Mouse (Mus musculus) spleen, embryonic (tissue): Measurements from ENCODE around the gene Capn10.
"Not testable (repeated sequence)": the region's sequence is repeated elsewhere in the genome, so short reads cannot be mapped to it uniquely, and the experiment has no call there.

Source experiments
- CTCF ChIA-PET: fragments of 350-600 bp; sonication (Branson Sonifier 250); formaldehyde crosslinking; loops from one replicate; lab custom pipeline; 2022; lab: Charles Lee

Gene Capn10

DNA sequence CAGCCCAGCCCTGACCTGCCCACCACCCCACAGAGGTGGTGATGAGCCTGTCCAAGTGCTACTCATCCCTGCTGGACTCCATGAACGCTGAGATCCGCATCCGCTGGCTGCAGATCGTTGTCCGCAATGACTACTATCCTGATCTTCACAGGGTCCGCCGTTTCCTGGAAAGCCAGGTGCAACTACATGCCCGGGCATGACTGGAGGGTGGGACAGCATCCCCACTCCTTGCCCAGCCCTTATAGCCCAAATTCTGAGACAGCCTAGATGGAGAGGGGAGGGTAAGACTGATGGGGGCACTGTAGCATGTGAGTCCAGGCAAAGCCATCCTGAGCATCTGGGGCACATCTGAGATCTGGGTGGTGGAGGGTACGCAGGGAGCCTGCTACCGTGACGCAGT lies 15.0 kb upstream of the Capn10 start:
- CTCF ChIA-PET = no interaction called here

- CTCF ChIA-PET = no interaction called here
Observed at GRCm38 (mm10) chr1:92919775-92920174, 14.4 kb upstream of the Capn10 start.

- CTCF ChIA-PET = no interaction called here
Observed at GRCm38 (mm10) chr1:92920474-92921200, 13.5 kb upstream of the Capn10 start.

DNA sequence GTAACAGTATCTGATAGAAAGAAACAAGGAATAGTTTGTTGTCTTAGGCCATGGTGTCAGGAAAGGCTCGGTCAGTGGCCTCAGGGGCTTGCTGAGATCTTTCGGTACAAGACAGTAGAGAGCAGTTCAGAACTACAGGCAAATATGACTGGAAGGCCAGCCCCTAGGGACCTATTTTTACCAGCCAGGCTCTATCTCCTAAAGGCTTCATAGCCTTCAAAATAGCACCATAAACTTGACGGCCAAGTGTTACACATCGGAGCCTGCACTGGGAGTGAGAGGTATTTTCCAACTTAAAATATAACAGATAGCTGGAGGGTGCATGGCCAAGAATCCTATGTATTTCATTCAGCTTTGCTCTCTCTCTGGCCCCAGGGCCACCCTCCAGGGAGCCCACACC lies 12.7 kb upstream of the Capn10 start:
- CTCF ChIA-PET = no interaction called here

GRCm38 (mm10) chr1:92930171-92930706 lies 3.9 kb upstream of the Capn10 start:
- CTCF ChIA-PET = no interaction called here

GRCm38 (mm10) chr1:92933611-92934010 lies 565 bp upstream of the Capn10 start:
- CTCF ChIA-PET = interaction anchor here (2.3 kb wide), 1 partner anchor 26 kb away, joined by 6 read pairs; no protein-coding TSS in a partner anchor

- CTCF ChIA-PET = interaction anchor here (0.6 to 2.3 kb wide), 2 partner anchors 27 to 79 kb away, joined by 4 to 6 read pairs; no protein-coding TSS in a partner anchor
Observed at GRCm38 (mm10) chr1:92935054-92935962, 1.1 kb downstream of the Capn10 start.

DNA sequence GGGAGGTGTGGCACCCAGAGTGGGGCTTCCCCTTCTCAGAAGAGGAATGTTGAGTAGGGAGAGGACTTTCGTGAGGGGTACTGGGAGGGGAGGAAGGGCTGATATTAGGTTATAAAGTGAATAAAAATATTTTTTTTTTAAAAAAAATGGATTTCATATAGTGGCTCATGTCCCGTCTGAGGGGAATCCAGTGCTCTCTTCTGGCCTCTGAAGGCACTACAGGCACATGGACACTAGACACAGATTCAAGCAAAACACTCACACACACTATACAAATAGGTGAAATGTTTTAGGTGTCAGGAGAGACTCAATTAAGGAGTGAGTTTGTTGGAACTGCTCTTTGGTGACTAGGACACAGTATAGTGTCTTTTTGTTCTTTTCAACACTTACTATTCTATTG lies 1.8 kb downstream of the Capn10 start:
- CTCF ChIA-PET = interaction anchor here (0.6 kb wide), 1 partner anchor 78 kb away, joined by 4 read pairs; no protein-coding TSS in a partner anchor

- CTCF ChIA-PET = no interaction called here
Observed at GRCm38 (mm10) chr1:92936467-92936866, 2.3 kb downstream of the Capn10 start.

- CTCF ChIA-PET = no interaction called here
Observed at GRCm38 (mm10) chr1:92937797-92938196, 3.6 kb downstream of the Capn10 start.

GRCm38 (mm10) chr1:92939746-92940145 lies 5.6 kb downstream of the Capn10 start:
- CTCF ChIA-PET = no interaction called here

DNA sequence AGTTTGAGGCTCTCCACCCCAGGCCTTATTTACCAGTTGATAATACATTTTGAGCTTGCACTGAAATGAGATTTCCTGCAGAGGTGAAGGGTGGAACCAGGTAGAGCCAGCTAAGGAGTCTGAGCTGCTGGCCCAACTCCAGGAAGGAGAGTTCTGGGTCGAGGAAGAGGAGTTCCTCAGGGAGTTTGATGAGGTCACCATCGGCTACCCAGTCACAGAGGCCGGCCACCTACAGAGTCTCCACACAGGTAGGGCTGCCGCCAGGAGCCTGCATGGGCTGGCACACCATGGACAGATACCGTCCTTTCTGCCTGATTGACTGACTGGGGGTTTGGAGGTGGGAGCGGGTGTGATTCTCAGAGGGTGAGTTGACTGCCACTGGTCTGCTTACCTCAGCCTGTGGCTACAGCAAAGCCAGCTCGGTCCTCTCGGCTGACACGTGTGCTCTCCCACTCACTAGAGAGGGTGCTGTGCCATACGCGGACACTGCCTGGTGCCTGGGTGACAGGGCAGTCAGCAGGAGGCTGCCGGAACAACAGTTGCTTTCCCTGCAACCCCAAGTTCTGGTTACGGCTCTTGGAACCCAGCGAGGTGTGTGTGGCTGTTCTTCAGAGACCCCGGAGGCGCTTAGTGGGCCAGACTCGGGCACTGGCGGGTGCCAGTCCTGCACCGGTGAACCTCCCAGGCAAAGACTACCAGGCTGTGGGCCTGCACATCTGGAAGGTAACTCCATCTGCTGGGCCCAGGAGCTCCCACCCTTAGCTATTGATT lies 9.2 kb downstream of the Capn10 start:
- CTCF ChIA-PET = no interaction called here

- CTCF ChIA-PET = no interaction called here
Observed at GRCm38 (mm10) chr1:92947966-92948365, 13.8 kb downstream of the Capn10 start.

- CTCF ChIA-PET = no interaction called here
Observed at GRCm38 (mm10) chr1:92949426-92949825, 15.2 kb downstream of the Capn10 start.

- CTCF ChIA-PET = no interaction called here
Observed at GRCm38 (mm10) chr1:92950607-92951006, 16.4 kb downstream of the Capn10 start, which contains the start of gene Gpr35. Gpr35 (plus strand) TSS chr1:92950865.

DNA sequence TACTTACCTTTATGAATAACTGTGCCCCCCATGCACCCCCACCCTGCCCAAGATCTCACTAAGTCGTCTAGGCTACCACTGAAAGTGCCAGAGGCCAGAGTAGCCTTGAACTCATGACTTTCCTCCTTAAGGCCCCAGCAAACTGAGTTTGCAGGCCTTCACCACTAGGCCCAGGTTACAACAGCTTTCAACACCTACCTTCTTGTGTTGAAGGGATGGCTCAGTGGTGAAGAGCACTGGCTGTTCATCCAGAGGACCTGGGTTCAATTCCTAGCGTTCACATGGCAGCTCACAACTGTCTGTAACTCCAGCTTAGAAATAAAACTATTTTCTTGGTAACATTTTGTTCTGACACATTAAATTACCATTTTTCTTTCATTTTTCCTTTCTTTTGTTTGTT lies 19.5 kb downstream of the Capn10 start:
- CTCF ChIA-PET = no interaction called here

- CTCF ChIA-PET = not testable (repeated sequence)
Observed at GRCm38 (mm10) chr1:92956571-92957335, 22.6 kb downstream of the Capn10 start.

GRCm38 (mm10) chr1:92958999-92959398 lies 24.8 kb downstream of the Capn10 start:
- CTCF ChIA-PET = no interaction called here

GRCm38 (mm10) chr1:92970791-92971190 lies 36.6 kb downstream of the Capn10 start:
- CTCF ChIA-PET = not testable (repeated sequence)
